Mouse (Mus musculus): ENCODE data around the gene Dhx34.

The Dhx34 gene

GRCm38 (mm10) chr7:16210862-16211365, 10.9 kb downstream of the Dhx34 start:
- DNase-seq (ENCODE audit: low read depth in 2 of 2, low spot score in 2 of 2), result no peak

- no peak for DNase-seq (ENCODE audit: low read depth in 2 of 2, low spot score in 2 of 2)
These were observed 12.8 kb downstream of the Dhx34 start for GRCm38 (mm10) chr7:16208781-16209665.

GRCm38 (mm10) chr7:16207496-16207895, 14.3 kb downstream of the Dhx34 start:
- DNase-seq (ENCODE audit: low read depth in 2 of 2, low spot score in 2 of 2), result no peak

GRCm38 (mm10) chr7:16207076-16207475, 14.8 kb downstream of the Dhx34 start:
- peak; percentile 18 to 36 for DNase-seq (ENCODE audit: low read depth in 2 of 2, low spot score in 2 of 2)

- no peak for DNase-seq (ENCODE audit: low read depth in 2 of 2, low spot score in 2 of 2)
These were observed 17.0 kb downstream of the Dhx34 start for GRCm38 (mm10) chr7:16204791-16205190.

- DNase-seq (ENCODE audit: low read depth in 2 of 2, low spot score in 2 of 2), result no peak
These were observed 18.3 kb downstream of the Dhx34 start for GRCm38 (mm10) chr7:16203505-16203903.

GRCm38 (mm10) chr7:16202756-16203504, 18.9 kb downstream of the Dhx34 start:
- no peak for DNase-seq (ENCODE audit: low read depth in 2 of 2, low spot score in 2 of 2)

GRCm38 (mm10) chr7:16201136-16201535, 20.7 kb downstream of the Dhx34 start:
- peak; percentile 18 to 32 for DNase-seq (ENCODE audit: low read depth in 2 of 2, low spot score in 2 of 2)

- no peak for DNase-seq (ENCODE audit: low read depth in 2 of 2, low spot score in 2 of 2)
These were observed 23.3 kb downstream of the Dhx34 start for GRCm38 (mm10) chr7:16198540-16198939.

- peak; percentile 15 to 27 for DNase-seq (ENCODE audit: low read depth in 2 of 2, low spot score in 2 of 2)
These were observed 24.7 kb downstream of the Dhx34 start for GRCm38 (mm10) chr7:16197166-16197565.

- no peak for DNase-seq (ENCODE audit: low read depth in 2 of 2, low spot score in 2 of 2)
These were observed 25.2 kb downstream of the Dhx34 start for GRCm38 (mm10) chr7:16196616-16197015.

- no peak for DNase-seq (ENCODE audit: low read depth in 2 of 2, low spot score in 2 of 2)
These were observed 28.1 kb downstream of the Dhx34 start for GRCm38 (mm10) chr7:16193702-16194101.

GRCm38 (mm10) chr7:16192315-16192714, 29.5 kb downstream of the Dhx34 start:
- DNase-seq (ENCODE audit: low read depth in 2 of 2, low spot score in 2 of 2), result peak; percentile 67 to 80

GRCm38 (mm10) chr7:16187494-16187893, 34.3 kb downstream of the Dhx34 start:
- DNase-seq (ENCODE audit: low read depth in 2 of 2, low spot score in 2 of 2), result no peak

GRCm38 (mm10) chr7:16183663-16184062, 38.2 kb downstream of the Dhx34 start:
- DNase-seq (ENCODE audit: low read depth in 2 of 2, low spot score in 2 of 2), result no peak

GRCm38 (mm10) chr7:16178114-16178513, 43.7 kb downstream of the Dhx34 start:
- no peak for DNase-seq (ENCODE audit: low read depth in 2 of 2, low spot score in 2 of 2)

- DNase-seq (ENCODE audit: low read depth in 2 of 2, low spot score in 2 of 2), result no peak
These were observed 46.3 kb downstream of the Dhx34 start for GRCm38 (mm10) chr7:16175542-16175931.

- peak; percentile 38 to 55 for DNase-seq (ENCODE audit: low read depth in 2 of 2, low spot score in 2 of 2)
These were observed 47.0 kb downstream of the Dhx34 start, which contains the start of gene Meis3 for GRCm38 (mm10) chr7:16174597-16175541. TSS of gene Meis3 (plus strand) at chr7:16175090.

GRCm38 (mm10) chr7:16173146-16173545, 48.7 kb downstream of the Dhx34 start:
- no peak for DNase-seq (ENCODE audit: low read depth in 2 of 2, low spot score in 2 of 2)

- no peak for DNase-seq (ENCODE audit: low read depth in 2 of 2, low spot score in 2 of 2)
These were observed 49.2 kb downstream of the Dhx34 start for GRCm38 (mm10) chr7:16172586-16173140.
